Mouse (Mus musculus) midbrain, embryonic 14.5 days (tissue): ENCODE results near the gene Paf1. TPM values are rescaled to one million over a fixed set of nuclear protein-coding genes. Genes with fewer than 3 reads are reported as not detected.

Source experiments
- ATAC-seq: fragments of 200-750 bp; cut with Nextera tagmentation; 2 replicates; pipeline ENCODE4 v1.8.0; 2017; ENCODE audit warnings: moderate number of reproducible peaks, moderate library complexity; ENCODE audit not compliant: low FRiP score, low TSS enrichment
- DNase-seq: peaks from one replicate; pipeline ENCODE4 v3.0.0-alpha.2; 2015
- H3K27ac ChIP-seq: fragments of 300-500 bp; sonication (generic); replicated peaks from 2 replicates; pipeline ENCODE4 v1.5.1; 2014; ENCODE audit warnings: mild to moderate bottlenecking, low read depth, low read length, moderate library complexity
- H3K27me3 ChIP-seq: fragments of 300-500 bp; sonication (generic); 2 replicates; pipeline ENCODE4 v1.6.1; 2014; ENCODE audit warnings: low read length, control low read depth, mixed read lengths; ENCODE audit not compliant: control insufficient read depth, insufficient read depth
- H3K36me3 ChIP-seq: fragments of 300-500 bp; sonication (generic); 2 replicates; pipeline ENCODE4 v1.6.1; 2014; ENCODE audit warnings: low read length, control low read depth; ENCODE audit not compliant: control insufficient read depth, insufficient read depth
- H3K4me1 ChIP-seq: fragments of 300-500 bp; sonication (generic); 2 replicates; pipeline ENCODE4 v1.6.1; 2014; ENCODE audit warnings: mild to moderate bottlenecking, antibody characterized with exemption, low read length, control low read depth; ENCODE audit not compliant: control insufficient read depth, insufficient read depth
- H3K4me2 ChIP-seq: fragments of 300-500 bp; sonication (generic); 2 replicates; pipeline ENCODE4 v1.6.1; 2014; ENCODE audit warnings: mild to moderate bottlenecking, low read length, moderate library complexity
- H3K4me3 ChIP-seq: fragments of 300-500 bp; sonication (generic); replicated peaks from 2 replicates; pipeline ENCODE4 v1.5.1; 2014; ENCODE audit warnings: low read depth, low read length
- H3K9ac ChIP-seq: fragments of 300-500 bp; sonication (generic); replicated peaks from 2 replicates; pipeline ENCODE4 v1.6.1; 2014; ENCODE audit warnings: mild to moderate bottlenecking, low read length, moderate library complexity
- H3K9me3 ChIP-seq: fragments of 300-500 bp; sonication (generic); 2 replicates; pipeline ENCODE4 v1.6.1; 2016; ENCODE audit warnings: low read length, control low read depth, mixed read lengths; ENCODE audit not compliant: control insufficient read depth
- WGBS: fragments of 180-500 bp; shearing (Covaris S2); extraction: QIAGEN DNeasy Blood & Tissue Kit; methylation state at CpG from one replicate; pipeline ENCODE4 v1.1.7; 2014; 5-methylcytosine and 5-hydroxymethylcytosine counted together
- polyA plus RNA-seq: library from polyadenylated mRNA; unstranded; fragments of >200 nt; fragmentation: Nextera tagmentation; extraction: Ambion mirVana; gene quantifications from 2 replicates; pipeline ENCODE4 v1.2.1, GENCODE M21; 2014

The Paf1 gene
- polyA plus RNA-seq, 1 experiment from 2014 or later: 78.0 TPM

- Histone ChIP-seq H3K36me3 (peaks cover 3% of the 10 kb centered on the region; the same call in 1 of the 2 replicates), H3K4me3 (peak within 1 kb of the TSS; percentile 45), H3K4me2 (peak within 1 kb of the TSS; percentile 73), H3K9ac (peak within 1 kb of the TSS; percentile 66), H3K27ac (peak within 1 kb of the TSS; percentile 52), H3K27me3 (no peaks in the 10 kb centered on the region), H3K4me1 (peaks cover 29% of the 10 kb centered on the region), H3K9me3 (no peaks in the 10 kb centered on the region)
- DNase-seq: no peak
- WGBS: 54% methylated on average over 17 of the region's 17 CpGs
- no peak for ATAC-seq
Observed at GRCm38 (mm10) chr7:28380237-28381016, 12.3 kb upstream of the Paf1 start, which contains the start of gene Zfp36. Gene Zfp36, minus strand, starts transcription at chr7:28380253.

- Histone ChIP-seq H3K9me3 (no peaks in the 10 kb centered on the region), H3K27me3 (no peaks in the 10 kb centered on the region), H3K9ac (0 out of 2 replicates have a peak overlapping the region, but pooled peaks have one; percentile 14), H3K4me1 (peaks cover 24% of the 10 kb centered on the region), H3K4me2 (peak overlapping the region; percentile 41), H3K36me3 (peaks cover 11% of the 10 kb centered on the region; the same call in 1 of the 2 replicates), H3K4me3 (no peak overlapping the region), H3K27ac (peak overlapping the region; percentile 41)
- WGBS: 4% methylated on average over 30 of the region's 30 CpGs
- no peak for ATAC-seq
- peak; percentile 57 for DNase-seq
Observed at GRCm38 (mm10) chr7:28381017-28381790, 11.5 kb upstream of the Paf1 start.

- Histone ChIP-seq H3K4me2 (peak overlapping the region; percentile 41), H3K9me3 (no peaks in the 10 kb centered on the region), H3K4me1 (peaks cover 19% of the 10 kb centered on the region), H3K27ac (peak overlapping the region; percentile 41; the same call in 1 of the 2 replicates), H3K36me3 (peaks cover 11% of the 10 kb centered on the region; the same call in 1 of the 2 replicates), H3K4me3 (0 out of 2 replicates have a peak overlapping the region, but pooled peaks have one; percentile 8), H3K27me3 (no peaks in the 10 kb centered on the region), H3K9ac (peak overlapping the region; percentile 14; the same call in 1 of the 2 replicates)
- DNase-seq (peak; percentile 50), ATAC-seq (no peak)
- WGBS: 2% methylated on average over 20 of the region's 20 CpGs
Observed at GRCm38 (mm10) chr7:28381938-28382337, 10.8 kb upstream of the Paf1 start.

GRCm38 (mm10) chr7:28382347-28382951 lies 10.3 kb upstream of the Paf1 start:
- Histone ChIP-seq H3K4me3 (no peak overlapping the region), H3K9ac (no peak overlapping the region; the same call in 1 of the 2 replicates), H3K36me3 (peaks cover 12% of the 10 kb centered on the region), H3K27me3 (no peaks in the 10 kb centered on the region), H3K4me2 (peak overlapping the region; percentile 41), H3K27ac (no peak overlapping the region), H3K9me3 (no peaks in the 10 kb centered on the region), H3K4me1 (peaks cover 19% of the 10 kb centered on the region)
- DNase-seq (no peak), ATAC-seq (no peak)
- WGBS: 63% methylated on average over 12 of the region's 12 CpGs

- Histone ChIP-seq H3K4me2 (no peak overlapping the region), H3K9me3 (no peaks in the 10 kb centered on the region), H3K9ac (no peak overlapping the region), H3K4me1 (peaks cover 19% of the 10 kb centered on the region), H3K36me3 (peaks cover 18% of the 10 kb centered on the region), H3K27ac (no peak overlapping the region), H3K4me3 (no peak overlapping the region), H3K27me3 (no peaks in the 10 kb centered on the region)
- DNase-seq (no peak), ATAC-seq (no peak)
- WGBS: 76% methylated on average over 11 of the region's 11 CpGs
Observed at GRCm38 (mm10) chr7:28382981-28383396, 9.8 kb upstream of the Paf1 start.

- no peaks in the 10 kb centered on the region for H3K27me3 ChIP-seq
- H3K4me2 ChIP-seq: no peak overlapping the region
- H3K27ac ChIP-seq: no peak overlapping the region
- DNase-seq (no peak), ATAC-seq (no peak)
- 87% methylated on average over 4 of the region's 4 CpGs for WGBS
- H3K4me1 ChIP-seq: peaks cover 19% of the 10 kb centered on the region
- peaks cover 24% of the 10 kb centered on the region for H3K36me3 ChIP-seq
- no peak overlapping the region for H3K9ac ChIP-seq
- no peak overlapping the region for H3K4me3 ChIP-seq
- H3K9me3 ChIP-seq: no peaks in the 10 kb centered on the region
Observed at GRCm38 (mm10) chr7:28383606-28384005, 9.1 kb upstream of the Paf1 start.

GRCm38 (mm10) chr7:28384162-28384561 lies 8.6 kb upstream of the Paf1 start:
- DNase-seq: no peak
- peaks cover 29% of the 10 kb centered on the region for H3K36me3 ChIP-seq
- ATAC-seq: no peak
- no peak overlapping the region for H3K4me2 ChIP-seq
- H3K9me3 ChIP-seq: no peaks in the 10 kb centered on the region
- H3K4me1 ChIP-seq: peaks cover 19% of the 10 kb centered on the region; the same call in 1 of the 2 replicates
- H3K27ac ChIP-seq: no peak overlapping the region
- no peak overlapping the region for H3K9ac ChIP-seq
- no peaks in the 10 kb centered on the region for H3K27me3 ChIP-seq
- 85% methylated on average over 6 of the region's 6 CpGs for WGBS
- no peak overlapping the region for H3K4me3 ChIP-seq

- no peak for DNase-seq
- Histone ChIP-seq H3K36me3 (peaks cover 37% of the 10 kb centered on the region), H3K4me1 (peaks cover 14% of the 10 kb centered on the region; the same call in 1 of the 2 replicates), H3K9me3 (no peaks in the 10 kb centered on the region), H3K4me2 (no peak overlapping the region), H3K9ac (no peak overlapping the region), H3K27me3 (no peaks in the 10 kb centered on the region), H3K27ac (no peak overlapping the region), H3K4me3 (no peak overlapping the region)
- WGBS: 92% methylated on average over 9 of the region's 9 CpGs
- no peak for ATAC-seq
Observed at GRCm38 (mm10) chr7:28385196-28385595, 7.6 kb upstream of the Paf1 start.
